Mouse (Mus musculus): ENCODE data around the gene Gsg1l. TPM values are rescaled to one million over a fixed set of nuclear protein-coding genes. Genes with fewer than 3 reads are reported as not detected.

Gsg1l gene
- total and polyA plus RNA-seq, 3 experiments, result 0.11 TPM; not detected in 2

DNA sequence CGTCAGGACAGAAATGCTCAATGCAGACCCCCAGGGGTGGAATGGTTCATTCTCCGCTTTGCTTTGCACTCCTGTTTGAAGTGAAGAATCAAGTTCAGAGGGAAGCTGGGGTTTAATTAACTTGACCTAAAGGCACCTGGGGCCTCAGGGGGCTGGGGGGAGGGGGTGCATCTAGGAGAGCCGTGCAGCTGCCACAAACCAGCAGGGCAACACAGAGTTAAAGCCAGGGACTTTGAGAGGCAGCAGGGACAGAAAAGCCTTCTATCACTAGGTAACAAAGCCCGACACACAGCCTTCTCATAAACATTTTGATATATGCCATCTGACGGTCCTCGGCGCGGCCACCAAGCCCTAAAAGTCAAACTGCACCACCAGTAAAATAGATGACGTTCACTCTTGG lies 62.9 kb downstream of the Gsg1l start:
- ATAC-seq (ENCODE audit: extremely low read depth, insufficient number of reproducible peaks, low FRiP score, poor library complexity, severe bottlenecking), result no peak
- H3K9me3 ChIP-seq (replicated peaks), result no peaks in the 10 kb centered on the region
- no peak for TF ChIP-seq TAL1 (conservative IDR thresholded peaks at IDR 0.05; ENCODE audit: low read depth, low read length)
- TF ChIP-seq CTCF (IDR thresholded peaks at IDR 0.05; ENCODE audit: low read depth, low read length), result no peak
- TF ChIP-seq POLR2AphosphoS5 (IDR thresholded peaks at IDR 0.05; ENCODE audit: insufficient replicate concordance, low read depth, low read length), result no peak
- no peak for TF ChIP-seq GATA2 (IDR thresholded peaks at IDR 0.05; ENCODE audit: borderline replicate concordance, low read depth, low read length)
- no peak for TF ChIP-seq GATA1 (IDR thresholded peaks at IDR 0.05; ENCODE audit: borderline replicate concordance, low read length)
- H3K36me3 ChIP-seq (replicated peaks), result no peaks in the 10 kb centered on the region
- no peak overlapping the region for H3K4me3 ChIP-seq (ENCODE audit: low read depth, low read length)
- peaks cover 26% of the 10 kb centered on the region for H3K4me1 ChIP-seq (ENCODE audit: insufficient read depth, low read depth, low read length)
- peaks cover 49% of the 10 kb centered on the region for H3K27me3 ChIP-seq (ENCODE audit: insufficient read depth, low read length)
- no peak for DNase-seq (ENCODE audit: low spot score)

DNA sequence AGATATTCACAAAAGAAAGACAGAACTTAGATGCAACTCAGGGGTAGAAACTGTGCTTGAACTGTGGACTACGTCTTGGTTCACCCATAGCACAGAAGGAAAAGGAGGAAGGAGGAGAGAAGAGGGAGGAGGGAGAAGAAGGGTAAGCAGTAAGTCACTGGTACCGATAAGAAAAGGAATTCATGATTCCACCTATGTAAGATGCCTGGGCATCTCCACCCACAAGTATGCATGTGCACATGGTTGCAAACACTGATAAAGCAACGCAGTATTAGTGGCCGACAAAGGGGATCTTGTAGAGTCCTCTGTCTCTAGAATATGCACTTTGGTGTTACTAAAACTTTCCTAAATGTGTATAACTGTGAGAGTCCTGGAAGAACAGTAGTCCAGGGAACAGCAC lies 64.8 kb downstream of the Gsg1l start:
- ATAC-seq (ENCODE audit: extremely low read depth, insufficient number of reproducible peaks, low FRiP score, poor library complexity, severe bottlenecking), result no peak
- H3K27me3 ChIP-seq (ENCODE audit: insufficient read depth, low read length), result peaks cover 61% of the 10 kb centered on the region
- DNase-seq (ENCODE audit: low spot score), result no peak
- H3K4me3 ChIP-seq (ENCODE audit: low read depth, low read length), result no peak overlapping the region
- no peaks in the 10 kb centered on the region for H3K9me3 ChIP-seq (replicated peaks)
- H3K4me1 ChIP-seq (ENCODE audit: insufficient read depth, low read depth, low read length), result peaks cover 23% of the 10 kb centered on the region
- TF ChIP-seq GATA1 (IDR thresholded peaks at IDR 0.05; ENCODE audit: borderline replicate concordance, low read length) (no peak), CTCF (IDR thresholded peaks at IDR 0.05; ENCODE audit: low read depth, low read length) (no peak), GATA2 (IDR thresholded peaks at IDR 0.05; ENCODE audit: borderline replicate concordance, low read depth, low read length) (no peak), TAL1 (conservative IDR thresholded peaks at IDR 0.05; ENCODE audit: low read depth, low read length) (no peak), POLR2AphosphoS5 (IDR thresholded peaks at IDR 0.05; ENCODE audit: insufficient replicate concordance, low read depth, low read length) (no peak)
- no peaks in the 10 kb centered on the region for H3K36me3 ChIP-seq (replicated peaks)

DNA sequence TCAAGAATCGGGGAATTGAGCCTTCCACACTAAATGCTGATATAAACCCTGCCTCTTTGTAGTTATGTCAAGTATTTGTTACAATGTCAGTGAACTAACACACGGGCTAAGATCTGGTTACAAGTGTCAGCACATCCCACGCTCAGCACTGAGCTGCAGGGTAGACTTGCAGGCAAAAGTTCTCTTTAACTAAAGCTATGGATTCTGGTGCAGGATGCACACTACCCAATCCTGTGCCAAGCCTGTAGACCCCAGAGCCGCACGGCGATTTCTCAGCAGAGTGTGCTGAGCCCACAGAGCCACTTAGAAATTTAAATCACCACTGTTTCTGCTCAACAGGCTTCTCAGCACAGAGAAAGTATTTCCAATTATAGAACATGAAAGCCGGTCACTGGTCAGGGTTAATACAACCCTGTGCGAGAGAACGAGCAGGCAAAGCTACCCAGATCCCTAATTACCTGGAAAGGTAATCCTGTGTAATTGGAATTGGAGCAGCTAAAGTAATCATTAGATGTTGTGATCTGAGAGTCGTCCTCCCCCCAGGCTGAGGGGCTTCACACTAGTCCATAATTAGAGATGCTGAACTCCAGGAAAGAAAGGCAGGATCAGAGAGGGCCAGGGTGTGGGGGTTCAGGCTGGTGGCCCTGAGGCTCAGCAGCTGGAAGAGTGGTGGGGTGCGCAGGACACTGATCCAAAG lies 69.7 kb downstream of the Gsg1l start:
- TF ChIP-seq TAL1 (conservative IDR thresholded peaks at IDR 0.05; ENCODE audit: low read depth, low read length) (no peak), CTCF (IDR thresholded peaks at IDR 0.05; ENCODE audit: low read depth, low read length) (no peak), POLR2AphosphoS5 (IDR thresholded peaks at IDR 0.05; ENCODE audit: insufficient replicate concordance, low read depth, low read length) (no peak)
- DNase-seq (ENCODE audit: low spot score), result no peak
- Histone ChIP-seq H3K9me3 (replicated peaks) (no peaks in the 10 kb centered on the region), H3K27me3 (ENCODE audit: insufficient read depth, low read length) (peaks cover 60% of the 10 kb centered on the region), H3K4me1 (ENCODE audit: insufficient read depth, low read depth, low read length) (peaks cover 7% of the 10 kb centered on the region; the same call in 1 of the 2 replicates), H3K36me3 (replicated peaks) (no peaks in the 10 kb centered on the region), H3K4me3 (ENCODE audit: low read depth, low read length) (no peak overlapping the region)
- ATAC-seq (ENCODE audit: extremely low read depth, insufficient number of reproducible peaks, low FRiP score, poor library complexity, severe bottlenecking), result no peak

DNA sequence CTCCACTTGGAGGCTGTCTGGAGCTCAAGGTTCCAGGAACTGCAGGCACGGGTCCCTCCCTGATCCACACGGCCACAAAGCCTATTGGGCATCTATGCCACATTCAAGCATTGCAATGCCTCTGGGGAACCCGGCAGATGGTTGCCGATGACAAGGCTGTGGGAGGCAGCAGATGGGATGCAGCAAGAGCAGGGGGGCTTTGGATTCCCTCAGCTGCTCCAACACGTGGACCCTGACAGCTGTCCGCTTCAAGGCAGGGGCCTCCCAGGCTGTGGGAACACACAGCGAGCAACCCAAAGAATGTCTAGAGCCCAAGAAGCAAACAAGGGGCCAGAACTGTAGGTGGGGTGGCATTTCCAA lies 73.4 kb downstream of the Gsg1l start:
- DNase-seq (ENCODE audit: low spot score) (no peak), ATAC-seq (ENCODE audit: extremely low read depth, insufficient number of reproducible peaks, low FRiP score, poor library complexity, severe bottlenecking) (no peak)
- Histone ChIP-seq H3K36me3 (replicated peaks) (no peaks in the 10 kb centered on the region), H3K9me3 (replicated peaks) (no peaks in the 10 kb centered on the region), H3K4me1 (ENCODE audit: insufficient read depth, low read depth, low read length) (peaks cover 4% of the 10 kb centered on the region; the same call in 1 of the 2 replicates), H3K27me3 (ENCODE audit: insufficient read depth, low read length) (peaks cover 49% of the 10 kb centered on the region), H3K4me3 (ENCODE audit: low read depth, low read length) (no peak overlapping the region)
- TF ChIP-seq GATA1 (IDR thresholded peaks at IDR 0.05; ENCODE audit: borderline replicate concordance, low read length) (no peak), CTCF (IDR thresholded peaks at IDR 0.05; ENCODE audit: low read depth, low read length) (no peak), GATA2 (IDR thresholded peaks at IDR 0.05; ENCODE audit: borderline replicate concordance, low read depth, low read length) (no peak), TAL1 (conservative IDR thresholded peaks at IDR 0.05; ENCODE audit: low read depth, low read length) (no peak), POLR2AphosphoS5 (IDR thresholded peaks at IDR 0.05; ENCODE audit: insufficient replicate concordance, low read depth, low read length) (no peak)

DNA sequence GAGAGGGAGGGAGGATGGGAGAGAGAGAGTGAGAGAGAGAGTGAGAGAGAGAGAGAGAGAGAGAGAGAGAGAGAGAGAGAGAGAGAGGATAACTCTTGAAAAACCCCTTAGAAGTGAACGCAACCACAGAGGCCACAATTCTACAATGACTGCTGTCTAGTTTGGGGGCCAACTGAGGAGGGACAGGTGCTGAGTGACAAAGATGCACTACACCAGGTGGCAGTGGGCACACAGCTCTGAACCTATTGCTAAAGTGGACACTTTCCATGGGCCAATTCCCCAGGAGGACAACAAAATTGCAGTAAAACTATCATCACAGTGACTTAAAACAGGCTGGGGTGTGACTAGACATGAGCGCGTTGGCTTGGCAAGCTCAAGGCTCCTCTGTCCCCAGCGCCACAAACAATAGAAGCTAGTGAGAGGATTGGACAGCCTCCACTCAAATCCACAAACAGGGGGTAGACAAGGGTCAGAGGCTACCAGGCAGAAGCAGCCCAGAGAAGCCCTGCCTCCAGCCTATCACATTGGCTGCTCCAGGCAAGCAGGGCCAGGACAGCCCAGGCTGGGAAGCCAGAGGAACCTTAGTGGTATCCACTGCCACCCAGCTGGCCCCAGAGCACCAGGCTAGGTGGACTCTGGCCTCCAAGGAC lies 73.9 kb downstream of the Gsg1l start:
- no peaks in the 10 kb centered on the region for H3K36me3 ChIP-seq (replicated peaks)
- ATAC-seq (ENCODE audit: extremely low read depth, insufficient number of reproducible peaks, low FRiP score, poor library complexity, severe bottlenecking), result no peak
- peaks cover 4% of the 10 kb centered on the region; the same call in 1 of the 2 replicates for H3K4me1 ChIP-seq (ENCODE audit: insufficient read depth, low read depth, low read length)
- H3K4me3 ChIP-seq (ENCODE audit: low read depth, low read length), result no peak overlapping the region
- peaks cover 45% of the 10 kb centered on the region for H3K27me3 ChIP-seq (ENCODE audit: insufficient read depth, low read length)
- no peak for DNase-seq (ENCODE audit: low spot score)
- TF ChIP-seq TAL1 (conservative IDR thresholded peaks at IDR 0.05; ENCODE audit: low read depth, low read length), result no peak
- no peak for TF ChIP-seq GATA1 (IDR thresholded peaks at IDR 0.05; ENCODE audit: borderline replicate concordance, low read length)
- TF ChIP-seq POLR2AphosphoS5 (IDR thresholded peaks at IDR 0.05; ENCODE audit: insufficient replicate concordance, low read depth, low read length), result no peak
- TF ChIP-seq GATA2 (IDR thresholded peaks at IDR 0.05; ENCODE audit: borderline replicate concordance, low read depth, low read length), result no peak
- TF ChIP-seq CTCF (IDR thresholded peaks at IDR 0.05; ENCODE audit: low read depth, low read length), result no peak
- H3K9me3 ChIP-seq (replicated peaks), result no peaks in the 10 kb centered on the region

DNA sequence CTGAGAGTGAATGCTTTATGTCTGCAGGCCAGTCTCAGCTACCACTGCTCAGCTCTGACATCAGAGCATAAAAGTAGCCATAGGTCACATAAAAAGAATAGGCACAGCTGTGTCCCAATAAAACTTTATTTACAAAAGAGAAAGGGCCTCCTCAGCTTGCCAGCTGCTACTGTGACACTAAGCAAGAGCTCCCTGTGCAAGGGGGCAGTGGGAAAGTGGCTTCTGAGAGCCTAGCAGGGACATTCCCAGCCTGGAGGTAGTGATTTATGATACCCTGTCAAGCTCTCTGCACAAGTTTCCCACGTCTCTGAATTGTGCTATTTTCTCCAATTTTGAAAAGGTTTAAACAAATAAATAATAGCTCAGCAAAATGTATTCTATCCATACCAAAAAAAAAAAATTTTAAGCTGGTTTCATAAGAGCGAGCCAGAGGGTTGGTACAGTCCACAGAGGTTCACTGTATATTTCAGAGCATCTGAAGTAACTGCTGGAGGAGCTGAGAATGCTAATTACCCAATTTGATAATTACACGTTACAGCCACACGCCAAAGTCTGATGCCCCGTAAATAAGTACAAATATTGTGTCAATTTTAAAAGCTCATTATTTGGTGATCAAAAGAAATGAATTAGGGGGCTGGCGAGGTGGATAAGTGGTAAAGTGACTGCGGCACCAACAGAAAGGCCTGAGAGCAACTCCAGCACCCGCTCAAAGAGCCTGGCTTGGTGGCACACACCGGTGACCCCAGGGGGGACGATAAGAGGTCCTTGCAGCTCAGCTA lies 74.9 kb downstream of the Gsg1l start:
- no peak for DNase-seq (ENCODE audit: low spot score)
- ATAC-seq (ENCODE audit: extremely low read depth, insufficient number of reproducible peaks, low FRiP score, poor library complexity, severe bottlenecking), result no peak
- peaks cover 44% of the 10 kb centered on the region for H3K27me3 ChIP-seq (ENCODE audit: insufficient read depth, low read length)
- H3K4me1 ChIP-seq (ENCODE audit: insufficient read depth, low read depth, low read length), result peaks cover 4% of the 10 kb centered on the region; the same call in 1 of the 2 replicates
- H3K36me3 ChIP-seq (replicated peaks), result no peaks in the 10 kb centered on the region
- no peak for TF ChIP-seq GATA2 (IDR thresholded peaks at IDR 0.05; ENCODE audit: borderline replicate concordance, low read depth, low read length)
- TF ChIP-seq POLR2AphosphoS5 (IDR thresholded peaks at IDR 0.05; ENCODE audit: insufficient replicate concordance, low read depth, low read length), result no peak
- TF ChIP-seq CTCF (IDR thresholded peaks at IDR 0.05; ENCODE audit: low read depth, low read length), result no peak
- TF ChIP-seq GATA1 (IDR thresholded peaks at IDR 0.05; ENCODE audit: borderline replicate concordance, low read length), result no peak
- no peak for TF ChIP-seq TAL1 (conservative IDR thresholded peaks at IDR 0.05; ENCODE audit: low read depth, low read length)
- no peaks in the 10 kb centered on the region for H3K9me3 ChIP-seq (replicated peaks)
- no peak overlapping the region for H3K4me3 ChIP-seq (ENCODE audit: low read depth, low read length)
